Mouse (Mus musculus) heart, embryonic 14.5 days (tissue): ENCODE measurements at regions not wholly inside any gene's neighbourhood (a gene's known extent, or its start where the extent isn't known, plus 50 kb on each side); places are given as distances from the start of the nearest gene placed in this dataset.

ENCODE experiments used
- ATAC-seq: fragments of 200-750 bp; cut with Nextera tagmentation; 2 replicates; pipeline ENCODE4 v1.8.0; 2017; ENCODE audit warnings: low read depth, moderate TSS enrichment; ENCODE audit not compliant: insufficient number of reproducible peaks, insufficient read depth, low FRiP score
- H3K27ac ChIP-seq, 2 experiments: fragments of 200-500 bp in 1 of 2; fragments of 300-500 bp in 1 of 2; sonication (generic) in 1 of 2; replicated peaks in 1 of 2; 2 replicates each; pipeline ENCODE4 v1.5.1; 2012 to 2014; ENCODE audit warnings: low read depth in 2 of 2, low read length in 2 of 2, control low read depth in 1 of 2, mild to moderate bottlenecking in 1 of 2, mixed read lengths in 1 of 2; ENCODE audit not compliant: control insufficient read depth in 1 of 2, insufficient read depth in 1 of 2
- H3K27me3 ChIP-seq: fragments of 300-500 bp; sonication (generic); 2 replicates; pipeline ENCODE4 v1.6.1; 2014; ENCODE audit warnings: mild to moderate bottlenecking, low read length, control low read depth; ENCODE audit not compliant: control insufficient read depth, insufficient read depth
- H3K36me3 ChIP-seq: fragments of 300-500 bp; sonication (generic); 2 replicates; pipeline ENCODE4 v1.6.1; 2014; ENCODE audit warnings: mild to moderate bottlenecking, control low read depth, low read length, mixed read lengths; ENCODE audit not compliant: control insufficient read depth, insufficient read depth
- H3K4me1 ChIP-seq, 2 experiments: fragments of 200-500 bp in 1 of 2; fragments of 300-500 bp in 1 of 2; sonication (generic) in 1 of 2; 2 replicates each; pipeline ENCODE4 v1.6.1; 2012 to 2014; ENCODE audit warnings: low read length in 2 of 2, control low read depth in 1 of 2, mixed read lengths in 1 of 2; ENCODE audit not compliant: control insufficient read depth in 2 of 2, insufficient read depth in 2 of 2
- H3K4me2 ChIP-seq: fragments of 300-500 bp; sonication (generic); 2 replicates; pipeline ENCODE4 v1.6.1; 2014; ENCODE audit warnings: mild to moderate bottlenecking, low read length
- H3K4me3 ChIP-seq, 2 experiments: fragments of 200-500 bp in 1 of 2; fragments of 300-500 bp in 1 of 2; sonication (generic) in 1 of 2; 2 replicates each; pipeline ENCODE4 v1.5.1; 2012 to 2014; ENCODE audit warnings: low read length in 2 of 2, mild to moderate bottlenecking in 2 of 2, control low read depth in 1 of 2, low read depth in 1 of 2, moderate library complexity in 1 of 2; ENCODE audit not compliant: control insufficient read depth in 1 of 2, insufficient read depth in 1 of 2
- H3K9ac ChIP-seq: fragments of 300-500 bp; sonication (generic); 2 replicates; pipeline ENCODE4 v1.6.1; 2014; ENCODE audit warnings: mild to moderate bottlenecking, low read length
- H3K9me3 ChIP-seq: fragments of 300-500 bp; sonication (generic); 2 replicates; pipeline ENCODE4 v1.6.1; 2016; ENCODE audit warnings: low read length, control low read depth; ENCODE audit not compliant: control insufficient read depth
- WGBS: fragments of 180-500 bp; shearing (Covaris S2); extraction: QIAGEN DNeasy Blood & Tissue Kit; methylation state at CpG from one replicate; pipeline ENCODE4 v1.1.7; 2014; 5-methylcytosine and 5-hydroxymethylcytosine counted together

GRCm38 (mm10) chr6:147718052-147718712, 242.6 kb downstream of the Ccdc91 start:
- Histone ChIP-seq H3K27ac (peak overlapping the region in 1 of 2 experiments; percentile 41; a peak in 1 of 4 replicates), H3K4me2 (peak overlapping the region; percentile 38)
- WGBS = 13% methylated on average over 8 of the region's 8 CpGs

GRCm38 (mm10) chr6:147718713-147719490, 243.3 kb downstream of the Ccdc91 start:
- no peaks in the 10 kb centered on the region for H3K27me3 ChIP-seq
- no peak for ATAC-seq
- no peak overlapping the region for H3K4me3 ChIP-seq
- no peaks in the 10 kb centered on the region for H3K36me3 ChIP-seq
- H3K27ac ChIP-seq = no peak overlapping the region
- WGBS = 74% methylated on average over 10 of the region's 10 CpGs
- H3K4me1 ChIP-seq = peaks cover 6 to 13% of the 10 kb centered on the region in 2 experiments
- no peaks in the 10 kb centered on the region for H3K9me3 ChIP-seq
- H3K4me2 ChIP-seq = no peak overlapping the region
- no peak overlapping the region for H3K9ac ChIP-seq

More at GRCm38 (mm10) chr6:147718052-147718712, 242.6 kb downstream of the Ccdc91 start:
- H3K36me3 ChIP-seq = no peaks in the 10 kb centered on the region
- ATAC-seq = no peak
- no peak overlapping the region for H3K9ac ChIP-seq
- H3K9me3 ChIP-seq = no peaks in the 10 kb centered on the region
- H3K4me3 ChIP-seq = no peak overlapping the region
- no peaks in the 10 kb centered on the region for H3K27me3 ChIP-seq
- H3K4me1 ChIP-seq = peaks cover 6 to 13% of the 10 kb centered on the region in 2 experiments

GRCm38 (mm10) chr6:147719539-147719938, 243.9 kb downstream of the Ccdc91 start:
- Histone ChIP-seq H3K27me3 (no peaks in the 10 kb centered on the region), H3K36me3 (no peaks in the 10 kb centered on the region), H3K9ac (no peak overlapping the region), H3K4me1 (peaks cover 6 to 13% of the 10 kb centered on the region in 2 experiments), H3K9me3 (no peaks in the 10 kb centered on the region), H3K4me2 (no peak overlapping the region), H3K4me3 (no peak overlapping the region), H3K27ac (no peak overlapping the region)
- no peak for ATAC-seq
- WGBS = 69% methylated on average over 8 of the region's 8 CpGs

GRCm38 (mm10) chr6:147723336-147723735, 247.7 kb downstream of the Ccdc91 start:
- no peak overlapping the region for H3K27ac ChIP-seq
- H3K9ac ChIP-seq = no peak overlapping the region
- H3K27me3 ChIP-seq = no peaks in the 10 kb centered on the region
- ATAC-seq = no peak
- H3K4me1 ChIP-seq = peaks cover 3 to 7% of the 10 kb centered on the region in 2 experiments; a peak in 3 of 4 replicates
- no peaks in the 10 kb centered on the region for H3K9me3 ChIP-seq
- no peak overlapping the region for H3K4me2 ChIP-seq
- no peaks in the 10 kb centered on the region for H3K36me3 ChIP-seq
- 92% methylated on average over 5 of the region's 5 CpGs for WGBS
- no peak overlapping the region for H3K4me3 ChIP-seq

- Histone ChIP-seq H3K9ac (no peak overlapping the region), H3K27me3 (no peaks in the 10 kb centered on the region), H3K4me1 (0 out of 4 replicates have a peak, but pooled peaks cover 0 to 3% of the 10 kb centered on the region in 2 experiments), H3K36me3 (no peaks in the 10 kb centered on the region), H3K27ac (no peak overlapping the region), H3K4me3 (no peak overlapping the region), H3K9me3 (no peaks in the 10 kb centered on the region), H3K4me2 (no peak overlapping the region)
- ATAC-seq = no peak
- WGBS = 81% methylated on average over 4 of the region's 4 CpGs
Observed at GRCm38 (mm10) chr6:147726987-147727386, 251.4 kb downstream of the Ccdc91 start.

- H3K4me3 ChIP-seq = no peak overlapping the region
- no peaks in the 10 kb centered on the region for H3K36me3 ChIP-seq
- H3K4me1 ChIP-seq = 0 out of 4 replicates have a peak, but pooled peaks cover 0 to 3% of the 10 kb centered on the region in 2 experiments
- H3K9ac ChIP-seq = no peak overlapping the region
- 86% methylated on average over 6 of the region's 6 CpGs for WGBS
- no peak overlapping the region for H3K27ac ChIP-seq
- no peak for ATAC-seq
- no peaks in the 10 kb centered on the region for H3K27me3 ChIP-seq
- no peak overlapping the region for H3K4me2 ChIP-seq
- no peaks in the 10 kb centered on the region for H3K9me3 ChIP-seq
Observed at GRCm38 (mm10) chr6:147727644-147728533, 252.3 kb downstream of the Ccdc91 start.

- Histone ChIP-seq H3K4me3 (no peak overlapping the region), H3K36me3 (no peaks in the 10 kb centered on the region), H3K27ac (no peak overlapping the region), H3K9ac (no peak overlapping the region), H3K4me2 (no peak overlapping the region), H3K9me3 (no peaks in the 10 kb centered on the region), H3K4me1 (0 out of 4 replicates have a peak, but pooled peaks cover 0 to 3% of the 10 kb centered on the region in 2 experiments), H3K27me3 (no peaks in the 10 kb centered on the region)
- ATAC-seq = no peak
Observed at GRCm38 (mm10) chr6:147729721-147730120, 254.1 kb downstream of the Ccdc91 start.
